ENCODE assay signal across 9 mouse cellular contexts in genomic region chr17:83352456-83352855, GRCm38 (mm10). TPM values are rescaled to one million over a fixed set of nuclear protein-coding genes. Genes with fewer than 3 reads are reported as not detected.
A peak's percentile ranks its signal among the peaks of the same experiment; 100 is the strongest.
DNase-seq lines count a peak whose midpoint lies in the region; ATAC-seq lines count a peak whose summit lies in the region.
"Had no signal": no experiment of that assay in that cellular context is flagged by ENCODE, and none has a peak within 500 bp of the region (broad histone marks: within the 10 kb centered on the region; RNA-seq: fewer than 3 reads in every experiment).

No protein-coding gene starts in this region.

- peak overlapping the region; percentile 76 for H3K4me3 ChIP-seq in megakaryocyte, embryonic 14.5 days (replicated peaks)
- peak overlapping the region; percentile 89 for H3K4me3 ChIP-seq in forebrain, embryonic 12.5 days (replicated peaks)
- peak overlapping the region; percentile 86 for H3K4me3 ChIP-seq in limb, embryonic 13.5 days
- peak overlapping the region; percentile 26; the same call in 1 of the 2 replicates for H3K4me3 ChIP-seq in stomach, embryonic 15.5 days (replicated peaks)

- peak overlapping the region; percentile 74 for H3K4me2 ChIP-seq in forebrain, embryonic 12.5 days
- peak overlapping the region; percentile 81 for H3K4me2 ChIP-seq in limb, embryonic 13.5 days (replicated peaks)
- H3K4me2 ChIP-seq in stomach, embryonic 15.5 days: peak overlapping the region; percentile 51

- no peaks in the 10 kb centered on the region for H3K27me3 ChIP-seq in megakaryocyte, embryonic 14.5 days (replicated peaks)
- no peaks in the 10 kb centered on the region for H3K27me3 ChIP-seq in forebrain, embryonic 12.5 days
- no peaks in the 10 kb centered on the region for H3K27me3 ChIP-seq in limb, embryonic 13.5 days
- no peaks in the 10 kb centered on the region for H3K27me3 ChIP-seq in stomach, embryonic 15.5 days (replicated peaks)

- no peak for DNase-seq in adrenal gland, adult 18-20 months (ENCODE audit: low spot score in 2 of 2)
- no peak for DNase-seq in gastrocnemius, adult 8-10 months (ENCODE audit: low spot score in 2 of 2)
- DNase-seq in kidney, adult 8-10 months: no peak
- DNase-seq: adrenal gland, postnatal 25 days had no signal

- no peaks in the 10 kb centered on the region for H3K36me3 ChIP-seq in megakaryocyte, embryonic 14.5 days (replicated peaks; ENCODE audit: low read length)
- H3K36me3 ChIP-seq in forebrain, embryonic 12.5 days (replicated peaks): no peaks in the 10 kb centered on the region
- no peaks in the 10 kb centered on the region for H3K36me3 ChIP-seq in limb, embryonic 13.5 days
- no peaks in the 10 kb centered on the region for H3K36me3 ChIP-seq in stomach, embryonic 15.5 days

- H3K9me3 ChIP-seq in megakaryocyte, embryonic 14.5 days: no peaks in the 10 kb centered on the region
- no peaks in the 10 kb centered on the region for H3K9me3 ChIP-seq in forebrain, embryonic 12.5 days
- no peaks in the 10 kb centered on the region for H3K9me3 ChIP-seq in limb, embryonic 13.5 days
- H3K9me3 ChIP-seq in stomach, embryonic 15.5 days: no peaks in the 10 kb centered on the region

- 2% methylated on average over 2 of the region's 2 CpGs for WGBS in forebrain, embryonic 12.5 days
- 3% methylated on average over 2 of the region's 2 CpGs for WGBS in limb, embryonic 13.5 days
- WGBS in stomach, embryonic 15.5 days: 17% methylated on average over 2 of the region's 2 CpGs

- H3K27ac ChIP-seq in forebrain, embryonic 12.5 days: no peak overlapping the region
- peak overlapping the region; percentile 70 for H3K27ac ChIP-seq in limb, embryonic 13.5 days
- peak overlapping the region; percentile 11; the same call in 1 of the 2 replicates for H3K27ac ChIP-seq in stomach, embryonic 15.5 days

- peaks cover 39% of the 10 kb centered on the region for H3K4me1 ChIP-seq in megakaryocyte, embryonic 14.5 days
- H3K4me1 ChIP-seq in forebrain, embryonic 12.5 days: peaks cover 22% of the 10 kb centered on the region
- H3K4me1 ChIP-seq in limb, embryonic 13.5 days: peaks cover 31% of the 10 kb centered on the region
- peaks cover 11% of the 10 kb centered on the region for H3K4me1 ChIP-seq in stomach, embryonic 15.5 days

- H3K9ac ChIP-seq in forebrain, embryonic 12.5 days: no peak overlapping the region; the same call in 1 of the 2 replicates
- H3K9ac ChIP-seq in limb, embryonic 13.5 days: peak overlapping the region; percentile 57
- H3K9ac ChIP-seq in stomach, embryonic 15.5 days: no peak overlapping the region

- no peak for ATAC-seq in megakaryocyte, adult 5-6 weeks (ENCODE audit: poor library complexity, severe bottlenecking)
- ATAC-seq in forebrain, embryonic 12.5 days (ENCODE audit: low FRiP score): no peak
- no peak for ATAC-seq in limb, embryonic 13.5 days (ENCODE audit: low FRiP score, low read depth)
- no peak for ATAC-seq in stomach, embryonic 15.5 days (ENCODE audit: insufficient read depth, low FRiP score, low read depth)

RNA-seq across cellular contexts. Expression of gene Eml4, which starts 1.7 kb away (rescaled TPM):
- polyA plus RNA-seq in megakaryocyte, embryonic 14.5 days (2012; ENCODE audit: insufficient read depth, low replicate concordance): 0.95 TPM in 1 of 2 replicates, not detected in the other
- total RNA-seq in megakaryocyte, adult 5-6 weeks (2015): 28.1 and 30.8 TPM in 2 replicates
- 43.8 and 59.8 TPM in 2 replicates for total RNA-seq in megakaryocyte, adult 5-6 weeks (2017)
- 44.5 and 46.6 TPM in 2 replicates for polyA plus RNA-seq in forebrain, embryonic 12.5 days (2016; fragmentation: Nextera tagmentation; extraction: Ambion mirVana)
- polyA plus RNA-seq in limb, embryonic 13.5 days (2015; fragmentation: Nextera tagmentation; extraction: Ambion mirVana): 42.1 and 46.8 TPM in 2 replicates
- 30.5 and 31.1 TPM in 2 replicates for polyA plus RNA-seq in stomach, embryonic 15.5 days (2015; fragmentation: Nextera tagmentation; extraction: Ambion mirVana)
- 10 to 100 TPM; 11.7 to 18.7 TPM for total RNA-seq in adrenal gland, adult 18-20 months (2021)
- 1 to 10 TPM; 1.2 to 1.9 (median 1.6) TPM for total RNA-seq in gastrocnemius, adult 8-10 months (2022)

Comparison
In these comparisons a context has a peak if more than half of its experiments do, and no peak if none do; other contexts are left out.
1. H3K4me3 ChIP-seq: peak in every context shown above with its lines; median percentile 89 in forebrain, embryonic 12.5 days; 86 in limb, embryonic 13.5 days; 76 in megakaryocyte, embryonic 14.5 days; 26 in stomach, embryonic 15.5 days.
2. RNA of gene Eml4, which starts 1.7 kb away (polyA plus RNA-seq): 42.1 to 46.8 TPM in limb, embryonic 13.5 days, 44.5 to 46.6 TPM in forebrain, embryonic 12.5 days and 30.5 to 31.1 TPM in stomach, embryonic 15.5 days; 0.95 TPM in megakaryocyte, embryonic 14.5 days; every median in the first group is over 10 times any median in the second.
3. Peak in every context shown above with its lines, with median percentiles within 50 percentile points of each other: H3K4me2 ChIP-seq.